Comparison of ENCODE assay signal across 20 mouse cellular contexts in genomic region chr3:133097936-133098335, GRCm38 (mm10). TPM values are rescaled to one million over a fixed set of nuclear protein-coding genes. Genes with fewer than 3 reads are reported as not detected.
DNase-seq lines count a peak whose midpoint lies in the region; ATAC-seq and TF ChIP-seq lines count a peak whose summit lies in the region.
"Had no signal": no experiment of that assay in that cellular context is flagged by ENCODE, and none has a peak within 500 bp of the region (broad histone marks: within the 10 kb centered on the region; RNA-seq: fewer than 3 reads in every experiment).

No protein-coding gene starts in this region.

- no peak for TF ChIP-seq POLR2A in MEL (IDR thresholded peaks at IDR 0.05; ENCODE audit: control insufficient read depth in 1 of 2, insufficient read depth in 1 of 2, low read depth in 1 of 2, low read length in 2 of 2, poor library complexity in 1 of 2)
- no peak for TF ChIP-seq POLR2A in heart, adult 2 months (IDR thresholded peaks at IDR 0.05; ENCODE audit: insufficient read depth, low read depth, low read length)
- TF ChIP-seq POLR2A in thymus, adult 2 months (IDR thresholded peaks at IDR 0.05; ENCODE audit: control insufficient read depth, extremely low read depth, insufficient read depth, low read length, poor library complexity) = no peak

- peak; percentile 64 for ATAC-seq in liver, embryonic 13.5 days (ENCODE audit: low read depth)
- peak; percentile 25; the same call in 1 of the 2 replicates for ATAC-seq in liver, postnatal 0 days
- ATAC-seq: forebrain, embryonic 15.5 days; hindbrain, embryonic 16.5 days; inflammation-experienced regulatory T-cells, adult 6 months had no signal

- TF ChIP-seq CTCF in MEL (IDR thresholded peaks at IDR 0.05 in 2 of 3, conservative IDR thresholded peaks at IDR 0.05 in 1 of 3; ENCODE audit: control insufficient read depth in 1 of 3, insufficient read depth in 1 of 3, low read depth in 2 of 3, low read length in 3 of 3, poor library complexity in 1 of 3, severe bottlenecking in 1 of 3) = no peak
- TF ChIP-seq CTCF in liver, postnatal 0 days (IDR thresholded peaks at IDR 0.05; ENCODE audit: low read depth) = no peak
- TF ChIP-seq CTCF in heart, adult 2 months (IDR thresholded peaks at IDR 0.05) = no peak
- no peak for TF ChIP-seq CTCF in thymus, adult 2 months (IDR thresholded peaks at IDR 0.05; ENCODE audit: borderline replicate concordance, control insufficient read depth, extremely low read depth, insufficient read depth, low read length, poor library complexity)

- TF ChIP-seq RAD21 in MEL (IDR thresholded peaks at IDR 0.05; ENCODE audit: low read depth, low read length) = no peak

- H3K4me3 ChIP-seq in MEL (ENCODE audit: control insufficient read depth in 1 of 2, insufficient read depth in 1 of 2, low read depth in 2 of 2, low read length in 2 of 2) = peak overlapping the region; percentile 4 to 30; a peak in 1 of 4 replicates
- no peak overlapping the region for H3K4me3 ChIP-seq in liver, embryonic 13.5 days (replicated peaks)
- H3K4me3 ChIP-seq in liver, postnatal 0 days (ENCODE audit: low read depth, low read length) = no peak overlapping the region
- no peak overlapping the region for H3K4me3 ChIP-seq in heart, adult 2 months
- H3K4me3 ChIP-seq in thymus, adult 2 months (ENCODE audit: control insufficient read depth, insufficient read depth, low read length) = no peak overlapping the region
- H3K4me3 ChIP-seq: erythroblast, embryonic 14.5 days; forebrain, embryonic 15.5 days; heart, embryonic 13.5 days; hindbrain, embryonic 12.5 days had no signal

- peak overlapping the region; percentile 79 for H3K27ac ChIP-seq in MEL (ENCODE audit: control insufficient read depth, low read depth, low read length)
- H3K27ac ChIP-seq in liver, embryonic 13.5 days = peak overlapping the region; percentile 4; the same call in 1 of the 2 replicates
- H3K27ac ChIP-seq in liver, postnatal 0 days (ENCODE audit: low read depth) = no peak overlapping the region
- no peak overlapping the region for H3K27ac ChIP-seq in heart, adult 2 months
- no peak overlapping the region for H3K27ac ChIP-seq in thymus, adult 2 months (ENCODE audit: control insufficient read depth, insufficient read depth, low read length)
- H3K27ac ChIP-seq: forebrain, embryonic 15.5 days; heart, embryonic 13.5 days; hindbrain, embryonic 12.5 days had no signal

- DNase-seq in MEL (ENCODE audit: low read depth, low spot score) = peak; percentile 56
- DNase-seq in c-Kit-positive CD71-positive TER-119-negative erythroid progenitor cells, embryonic 14.5 days (ENCODE audit: low read depth) = peak; percentile 13
- no peak for DNase-seq in liver, embryonic 13.5 days
- DNase-seq in liver, postnatal 0 days = no peak
- DNase-seq in heart, adult 2 months = no peak
- no peak for DNase-seq in thymus, postnatal 10 days (ENCODE audit: low spot score in 2 of 2)
- DNase-seq in thymus, adult 2 months = no peak
- DNase-seq: adrenal gland, postnatal 10 days; cerebellum, adult 11-12 months; cerebellum, adult 9-10 months; cerebellum, postnatal 36 days; gastrocnemius, postnatal 25 days; heart, postnatal 4 days had no signal

- no peaks in the 10 kb centered on the region for H3K9me3 ChIP-seq in MEL (replicated peaks; ENCODE audit: insufficient read depth, low read length)
- H3K9me3 ChIP-seq in liver, embryonic 13.5 days (replicated peaks) = no peaks in the 10 kb centered on the region
- no peaks in the 10 kb centered on the region for H3K9me3 ChIP-seq in liver, postnatal 0 days (ENCODE audit: low read length)
- H3K9me3 ChIP-seq: forebrain, embryonic 15.5 days; heart, embryonic 13.5 days; hindbrain, embryonic 12.5 days had no signal

- H3K27me3 ChIP-seq in MEL (ENCODE audit: control insufficient read depth in 1 of 2, insufficient read depth in 2 of 2, low read length in 2 of 2) = no peaks in the 10 kb centered on the region
- no peaks in the 10 kb centered on the region for H3K27me3 ChIP-seq in liver, embryonic 13.5 days
- no peaks in the 10 kb centered on the region for H3K27me3 ChIP-seq in liver, postnatal 0 days (ENCODE audit: insufficient read depth, low read length)
- H3K27me3 ChIP-seq in heart, adult 2 months (ENCODE audit: control insufficient read depth, insufficient read depth, low read length) = no peaks in the 10 kb centered on the region
- H3K27me3 ChIP-seq in thymus, adult 2 months (ENCODE audit: control insufficient read depth, insufficient read depth, low read length) = no peaks in the 10 kb centered on the region
- H3K27me3 ChIP-seq: CH12.LX; forebrain, embryonic 15.5 days; heart, embryonic 13.5 days; hindbrain, embryonic 12.5 days had no signal

- 49% methylated on average over 6 of the region's 6 CpGs for WGBS in liver, embryonic 13.5 days (ENCODE audit: insufficient replicate concordance)
- 75% methylated on average over 6 of the region's 6 CpGs for WGBS in liver, postnatal 0 days (ENCODE audit: insufficient replicate concordance)
- 93% methylated on average over 6 of the region's 6 CpGs for WGBS in heart, adult 2 months
- WGBS in thymus, adult 2 months = 98% methylated on average over 6 of the region's 6 CpGs

- intact Hi-C loops in heart, adult 2 months (cut with DNase I) = no loop called here

- H3K36me3 ChIP-seq in MEL (ENCODE audit: control insufficient read depth in 1 of 2, insufficient read depth in 2 of 2, low read length in 2 of 2) = peaks cover 16 to 51% of the 10 kb centered on the region in 2 experiments
- peaks cover 36% of the 10 kb centered on the region for H3K36me3 ChIP-seq in liver, embryonic 13.5 days
- peaks cover 42% of the 10 kb centered on the region for H3K36me3 ChIP-seq in liver, postnatal 0 days (replicated peaks; ENCODE audit: insufficient read depth, low read length)
- H3K36me3 ChIP-seq in heart, adult 2 months (ENCODE audit: control insufficient read depth, insufficient read depth, low read length) = no peaks in the 10 kb centered on the region; the same call in 1 of the 2 replicates
- H3K36me3 ChIP-seq in thymus, adult 2 months (ENCODE audit: control insufficient read depth, insufficient read depth, low read length) = peaks cover 32% of the 10 kb centered on the region

- H3K4me2 ChIP-seq in liver, embryonic 13.5 days = peak overlapping the region; percentile 23
- no peak overlapping the region for H3K4me2 ChIP-seq in liver, postnatal 0 days (ENCODE audit: low read depth, low read length)
- H3K4me2 ChIP-seq: forebrain, embryonic 15.5 days; heart, embryonic 13.5 days; hindbrain, embryonic 12.5 days had no signal

- H3K79me2 ChIP-seq in MEL (ENCODE audit: control insufficient read depth, insufficient read depth, low read length, poor library complexity) = peaks cover 8% of the 10 kb centered on the region; the same call in 1 of the 2 replicates
- H3K79me2 ChIP-seq in heart, adult 2 months (replicated peaks; ENCODE audit: control insufficient read depth, insufficient read depth, low read length) = peaks cover 1% of the 10 kb centered on the region; the same call in 1 of the 2 replicates

- H3K9ac ChIP-seq in MEL (ENCODE audit: control insufficient read depth, low read depth, low read length, poor library complexity, severe bottlenecking) = no peak overlapping the region; the same call in 1 of the 2 replicates
- H3K9ac ChIP-seq in liver, embryonic 13.5 days = no peak overlapping the region
- no peak overlapping the region for H3K9ac ChIP-seq in liver, postnatal 0 days (replicated peaks)
- H3K9ac ChIP-seq in heart, adult 2 months (ENCODE audit: low read depth, low read length) = no peak overlapping the region
- H3K9ac ChIP-seq: forebrain, embryonic 15.5 days; heart, embryonic 13.5 days; hindbrain, embryonic 12.5 days had no signal

- peak in 1 of 2 experiments; percentile 16; a peak in 1 of 4 replicates for TF ChIP-seq EP300 in MEL (IDR thresholded peaks at IDR 0.05; ENCODE audit: low read depth in 1 of 2, low read length in 2 of 2)
- no peak for TF ChIP-seq EP300 in liver, postnatal 0 days (IDR thresholded peaks at IDR 0.05; ENCODE audit: low read depth)
- TF ChIP-seq EP300 in heart, adult 2 months (IDR thresholded peaks at IDR 0.05; ENCODE audit: insufficient read depth, low read depth, low read length) = no peak

- peaks cover 24 to 25% of the 10 kb centered on the region in 2 experiments for H3K4me1 ChIP-seq in MEL (ENCODE audit: control insufficient read depth in 1 of 2, insufficient read depth in 2 of 2, low read length in 2 of 2)
- peaks cover 31% of the 10 kb centered on the region for H3K4me1 ChIP-seq in liver, embryonic 13.5 days (replicated peaks)
- H3K4me1 ChIP-seq in liver, postnatal 0 days (ENCODE audit: insufficient read depth) = peaks cover 14% of the 10 kb centered on the region
- no peaks in the 10 kb centered on the region for H3K4me1 ChIP-seq in heart, adult 2 months (ENCODE audit: control insufficient read depth, insufficient read depth, low read length)
- no peaks in the 10 kb centered on the region for H3K4me1 ChIP-seq in thymus, adult 2 months (replicated peaks; ENCODE audit: control insufficient read depth, insufficient read depth, low read length)

TF ChIP-seq in MEL, 35 proteins besides CTCF, POLR2A, EP300 and RAD21:
- TF ChIP-seq TAL1 (IDR thresholded peaks at IDR 0.05; ENCODE audit: low read length) (peak; percentile 26), POLR2AphosphoS5 (IDR thresholded peaks at IDR 0.05; ENCODE audit: borderline replicate concordance, low read depth, low read length) (no peak), TCF12 (IDR thresholded peaks at IDR 0.05; ENCODE audit: low read depth, low read length) (peak; percentile 22; the same call in 1 of the 2 replicates)
TF ChIP-seq in MEL: peak in this region for 2.

RNA-seq across cellular contexts. Expression of gene Gstcd, which starts 6.1 kb away (rescaled TPM):
- 17.2 and 19.2 TPM in 2 replicates for total RNA-seq in MEL (2012; rRNA removed)
- 10 to 100 TPM in 1 of 2 experiments, not detected in 1; 15.5 TPM for polyA plus RNA-seq in MEL (2012; ENCODE audit: insufficient read depth in 1 of 2, insufficient read length in 2 of 2, low read depth in 1 of 2, low replicate concordance in 2 of 2, missing spikeins in 1 of 2)
- polyA plus RNA-seq in liver, embryonic 13.5 days (2015; fragmentation: Nextera tagmentation; extraction: Ambion mirVana) = 3.7 and 4.5 TPM in 2 replicates
- polyA plus RNA-seq in liver, postnatal 0 days (2015; fragmentation: Nextera tagmentation; extraction: Ambion mirVana) = 1.4 and 1.6 TPM in 2 replicates
- 1 to 10 TPM; 2.6 to 2.9 TPM for total RNA-seq in heart, adult 2 months (2021)
- polyA plus RNA-seq in heart, adult 2 months (2012; rRNA removed) = 0.72 and 1.4 TPM in 2 replicates
- polyA plus RNA-seq in thymus, adult 2 months (2012; rRNA removed) = 6.5 and 8.1 TPM in 2 replicates

RNA-seq across cellular contexts. Expression of gene Ints12, which starts 6.3 kb away (rescaled TPM):
- 11.0 and 13.8 TPM in 2 replicates for total RNA-seq in MEL (2012; rRNA removed)
- polyA plus RNA-seq in MEL (2012; ENCODE audit: insufficient read depth in 1 of 2, insufficient read length in 2 of 2, low read depth in 1 of 2, low replicate concordance in 2 of 2, missing spikeins in 1 of 2) = 10 to 100 TPM in 1 of 2 experiments, not detected in 1; 15.2 TPM
- 11.0 and 13.2 TPM in 2 replicates for polyA plus RNA-seq in liver, embryonic 13.5 days (2015; fragmentation: Nextera tagmentation; extraction: Ambion mirVana)
- 7.9 and 9.0 TPM in 2 replicates for polyA plus RNA-seq in liver, postnatal 0 days (2015; fragmentation: Nextera tagmentation; extraction: Ambion mirVana)
- total RNA-seq in heart, adult 2 months (2021) = 1 to 10 TPM; 6.8 to 8.5 TPM
- polyA plus RNA-seq in heart, adult 2 months (2012; rRNA removed) = 4.6 and 8.5 TPM in 2 replicates
- 9.7 and 10.2 TPM in 2 replicates for polyA plus RNA-seq in thymus, adult 2 months (2012; rRNA removed)

Comparison
In these comparisons a context has a peak if more than half of its experiments do, and no peak if none do; other contexts are left out.
1. H3K27ac ChIP-seq: peak in MEL (single experiment) and liver, embryonic 13.5 days (single experiment); none in liver, postnatal 0 days (single experiment), heart, adult 2 months (single experiment) and thymus, adult 2 months (single experiment).
2. DNase-seq: peak in MEL (single experiment) and c-Kit-positive CD71-positive TER-119-negative erythroid progenitor cells, embryonic 14.5 days (single experiment); none in liver, embryonic 13.5 days (single experiment), liver, postnatal 0 days (single experiment), heart, adult 2 months (0 of 2), thymus, postnatal 10 days (0 of 2) and thymus, adult 2 months (single experiment).
3. H3K4me3 ChIP-seq: peak in MEL (2 of 2); none in liver, embryonic 13.5 days (single experiment), liver, postnatal 0 days (single experiment), heart, adult 2 months (single experiment) and thymus, adult 2 months (single experiment).